In the genomic region with DNA sequence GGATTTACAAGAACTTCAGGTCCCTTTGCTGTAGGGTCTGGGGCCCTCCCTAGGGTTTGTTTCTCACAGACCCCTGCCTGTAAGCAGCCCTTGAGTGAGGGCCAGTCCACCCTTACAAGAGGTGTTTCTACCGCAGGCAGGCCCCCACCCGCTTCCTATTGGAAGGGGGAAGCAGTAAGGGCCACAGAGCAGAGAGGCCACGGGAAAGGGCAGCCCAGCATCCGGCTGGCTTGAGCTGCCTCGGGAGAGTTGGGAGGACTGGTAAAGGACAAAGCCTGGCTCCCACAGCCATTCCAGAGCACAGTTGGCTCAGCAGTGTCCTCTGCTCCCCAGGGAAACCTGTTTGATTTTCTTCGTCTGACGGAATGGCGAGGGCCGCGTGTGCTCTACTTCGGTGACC, we compare ENCODE assay signal across 11 mouse cellular contexts. TPM values are rescaled to one million over a fixed set of nuclear protein-coding genes. Genes with fewer than 3 reads are reported as not detected.
A peak's percentile ranks its signal among the peaks of the same experiment; 100 is the strongest.
DNase-seq lines count a peak whose midpoint lies in the region; ATAC-seq lines count a peak whose summit lies in the region.
"Had no signal": no experiment of that assay in that cellular context is flagged by ENCODE, and none has a peak within 500 bp of the region (broad histone marks: within the 10 kb centered on the region; RNA-seq: fewer than 3 reads in every experiment).

No protein-coding gene starts in this region.

- no peak overlapping the region for H3K4me2 ChIP-seq in kidney, embryonic 14.5 days (replicated peaks; ENCODE audit: low read depth, low read length)
- no peak overlapping the region for H3K4me2 ChIP-seq in stomach, embryonic 14.5 days (replicated peaks; ENCODE audit: low read depth, low read length)
- H3K4me2 ChIP-seq: liver, embryonic 13.5 days had no signal

- peaks cover 80% of the 10 kb centered on the region for H3K36me3 ChIP-seq in kidney, embryonic 14.5 days (ENCODE audit: control insufficient read depth, insufficient read depth, low read length)
- H3K36me3 ChIP-seq in stomach, embryonic 14.5 days (ENCODE audit: control insufficient read depth, insufficient read depth, low read length): peaks cover 68% of the 10 kb centered on the region

- DNase-seq in heart, adult 11 months: peak; percentile 97
- no peak for DNase-seq in heart, postnatal 4 days
- DNase-seq in ovary, postnatal 36 days (ENCODE audit: low spot score): peak; percentile 3
- DNase-seq in ovary, postnatal 14 days (ENCODE audit: low spot score): no peak
- no peak for DNase-seq in right cerebral cortex, adult 18-20 months
- DNase-seq in layer of hippocampus, adult 11-12 months (ENCODE audit: low spot score): no peak
- DNase-seq: liver, embryonic 13.5 days; thymus, postnatal 14 days had no signal

- H3K27me3 ChIP-seq in kidney, embryonic 14.5 days (ENCODE audit: control insufficient read depth, insufficient read depth, low read length): no peaks in the 10 kb centered on the region
- no peaks in the 10 kb centered on the region for H3K27me3 ChIP-seq in stomach, embryonic 14.5 days (ENCODE audit: control insufficient read depth, insufficient read depth, low read length)
- H3K27me3 ChIP-seq: liver, embryonic 13.5 days had no signal

- WGBS in kidney, embryonic 14.5 days: 71% methylated on average over 11 of the region's 11 CpGs
- 88% methylated on average over 11 of the region's 11 CpGs for WGBS in stomach, embryonic 14.5 days

- no peaks in the 10 kb centered on the region for H3K9me3 ChIP-seq in kidney, embryonic 14.5 days (ENCODE audit: control insufficient read depth, low read length)
- no peaks in the 10 kb centered on the region for H3K9me3 ChIP-seq in stomach, embryonic 14.5 days (ENCODE audit: control insufficient read depth, low read depth, low read length)
- H3K9me3 ChIP-seq: liver, embryonic 13.5 days had no signal

- peak overlapping the region; percentile 26; the same call in 1 of the 2 replicates for H3K27ac ChIP-seq in kidney, embryonic 14.5 days (ENCODE audit: low read depth, low read length)
- 0 out of 2 replicates have a peak overlapping the region, but pooled peaks have one; percentile 48 for H3K27ac ChIP-seq in stomach, embryonic 14.5 days (ENCODE audit: low read length)
- H3K27ac ChIP-seq: liver, embryonic 13.5 days had no signal

- no peak overlapping the region for H3K4me3 ChIP-seq in kidney, embryonic 14.5 days (ENCODE audit: low read length)
- no peak overlapping the region for H3K4me3 ChIP-seq in stomach, embryonic 14.5 days (ENCODE audit: low read depth, low read length)
- H3K4me3 ChIP-seq: liver, embryonic 13.5 days had no signal

- no peak overlapping the region for H3K9ac ChIP-seq in kidney, embryonic 14.5 days (ENCODE audit: low read depth, low read length)
- no peak overlapping the region for H3K9ac ChIP-seq in stomach, embryonic 14.5 days (replicated peaks; ENCODE audit: low read depth, low read length)
- H3K9ac ChIP-seq: liver, embryonic 13.5 days had no signal

- no peak for ATAC-seq in kidney, embryonic 14.5 days (ENCODE audit: low FRiP score, low TSS enrichment)
- ATAC-seq in stomach, embryonic 14.5 days (ENCODE audit: insufficient number of reproducible peaks, insufficient read depth, low FRiP score, low read depth): no peak
- ATAC-seq: activated CD4-positive, CD25-positive, alpha-beta regulatory T cell, adult 4 months had no signal

- H3K4me1 ChIP-seq in kidney, embryonic 14.5 days (ENCODE audit: control insufficient read depth, insufficient read depth, low read length): peaks cover 7% of the 10 kb centered on the region
- peaks cover 11% of the 10 kb centered on the region for H3K4me1 ChIP-seq in stomach, embryonic 14.5 days (ENCODE audit: control insufficient read depth, insufficient read depth, low read length)

RNA-seq across cellular contexts. Expression of a gene that starts 6.9 kb away (rescaled TPM):
- total RNA-seq in heart, postnatal 4 days (2021): 10 to 100 TPM; 91.8 to 93.8 TPM
- polyA plus RNA-seq in kidney, embryonic 14.5 days (2014; fragmentation: Nextera tagmentation; extraction: Ambion mirVana): 377 and 517 TPM in 2 replicates
- polyA plus RNA-seq in stomach, embryonic 14.5 days (2014; fragmentation: Nextera tagmentation; extraction: Ambion mirVana): 324 and 357 TPM in 2 replicates
- polyA plus RNA-seq: activated CD4-positive, CD25-positive, alpha-beta regulatory T cell, adult 4 months had no signal

RNA-seq across cellular contexts. Expression of a gene that starts 9.0 kb away (rescaled TPM):
- total RNA-seq in heart, postnatal 4 days (2021): 10 to 100 TPM; 80.5 to 91.4 TPM
- 98.5 and 124 TPM in 2 replicates for polyA plus RNA-seq in kidney, embryonic 14.5 days (2014; fragmentation: Nextera tagmentation; extraction: Ambion mirVana)
- 65.0 and 80.1 TPM in 2 replicates for polyA plus RNA-seq in stomach, embryonic 14.5 days (2014; fragmentation: Nextera tagmentation; extraction: Ambion mirVana)

RNA-seq across cellular contexts. Expression of a gene that starts 30.6 kb away (rescaled TPM):
- total RNA-seq in heart, postnatal 4 days (2021): 10 to 100 TPM; 77.1 to 84.3 TPM
- 39.8 and 41.1 TPM in 2 replicates for polyA plus RNA-seq in kidney, embryonic 14.5 days (2014; fragmentation: Nextera tagmentation; extraction: Ambion mirVana)
- 48.3 and 54.4 TPM in 2 replicates for polyA plus RNA-seq in stomach, embryonic 14.5 days (2014; fragmentation: Nextera tagmentation; extraction: Ambion mirVana)

Comparison
In these comparisons a context has a peak if more than half of its experiments do, and no peak if none do; other contexts are left out.
1. DNase-seq: peak in heart, adult 11 months (single experiment) and ovary, postnatal 36 days (single experiment); none in heart, postnatal 4 days (single experiment), ovary, postnatal 14 days (single experiment), right cerebral cortex, adult 18-20 months (single experiment) and layer of hippocampus, adult 11-12 months (single experiment).